Mouse (Mus musculus): ENCODE results near the gene Aox1. TPM values are rescaled to one million over a fixed set of nuclear protein-coding genes. Genes with fewer than 3 reads are reported as not detected.
"Not testable (repeated sequence)": the region's sequence is repeated elsewhere in the genome, so short reads cannot be mapped to it uniquely, and the experiment has no call there.

The Aox1 gene
- polyA plus RNA-seq, 1 experiment from 2014 or later = 0.36 TPM

DNA sequence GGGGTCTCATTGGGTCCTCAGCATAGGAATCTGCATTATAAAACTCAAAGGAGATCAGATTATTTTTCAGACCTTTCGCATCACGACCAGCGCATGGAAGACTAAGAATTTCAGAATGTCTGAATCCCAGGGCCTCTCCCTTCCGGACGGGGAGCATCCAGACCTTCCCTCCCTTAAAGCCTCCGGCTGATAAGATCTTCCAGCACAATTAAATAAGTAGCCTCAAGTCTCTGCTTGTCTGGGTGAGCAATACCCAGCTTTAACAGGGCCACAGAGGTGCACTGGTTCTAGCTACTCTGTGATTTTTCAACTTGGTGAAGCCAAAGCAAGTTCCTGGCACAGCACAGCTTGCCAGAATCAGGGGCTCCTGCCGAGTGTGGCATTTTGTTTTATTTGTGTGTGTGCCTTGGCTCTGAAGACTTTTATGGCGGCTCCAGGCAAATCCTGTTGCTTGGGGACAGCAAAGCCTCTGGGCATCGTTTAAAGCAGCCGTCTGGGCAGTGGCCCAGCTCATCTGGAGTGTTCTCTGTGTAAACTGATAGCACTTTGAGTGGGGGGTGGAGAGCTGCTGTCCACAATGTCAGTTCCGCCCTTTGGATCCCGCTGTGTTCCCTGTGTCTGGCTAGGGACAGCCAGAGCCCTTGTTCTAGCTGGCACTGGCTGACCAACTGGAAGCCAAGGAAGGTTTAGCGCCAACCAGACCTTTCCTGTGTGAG lies 583 bp downstream of the Aox1 start:
- peak; percentile 80 for ATAC-seq (ENCODE audit: low FRiP score, low TSS enrichment)
- no peak overlapping the region for H3K27ac ChIP-seq (ENCODE audit: low read length)

GRCm38 (mm10) chr1:58031160-58031769 lies 1.5 kb downstream of the Aox1 start:
- Histone ChIP-seq H3K4me3 (ENCODE audit: low read length) (no peak overlapping the region), H3K9ac (replicated peaks; ENCODE audit: low read length) (no peak overlapping the region), H3K4me2 (replicated peaks; ENCODE audit: low read depth, low read length) (no peak overlapping the region), H3K36me3 (ENCODE audit: insufficient read depth, low read length) (no peaks in the 10 kb centered on the region), H3K27me3 (ENCODE audit: insufficient read depth, low read length) (no peaks in the 10 kb centered on the region), H3K4me1 (ENCODE audit: insufficient read depth, low read length) (peaks cover 13% of the 10 kb centered on the region; the same call in 1 of the 2 replicates), H3K27ac (ENCODE audit: low read length) (no peak overlapping the region), H3K9me3 (ENCODE audit: low read length) (no peaks in the 10 kb centered on the region)
- WGBS = 67% methylated on average over 10 of the region's 10 CpGs
- ATAC-seq (ENCODE audit: low FRiP score, low TSS enrichment) = peak; percentile 47; the same call in 1 of the 2 replicates

More for the DNA sequence above, 583 bp downstream of the Aox1 start:
- peak overlapping the region; percentile 40 for H3K4me3 ChIP-seq (ENCODE audit: low read length)
- H3K9me3 ChIP-seq (ENCODE audit: low read length) = no peaks in the 10 kb centered on the region
- H3K4me2 ChIP-seq (replicated peaks; ENCODE audit: low read depth, low read length) = peak overlapping the region; percentile 68
- H3K27me3 ChIP-seq (ENCODE audit: insufficient read depth, low read length) = no peaks in the 10 kb centered on the region
- peaks cover 13% of the 10 kb centered on the region; the same call in 1 of the 2 replicates for H3K4me1 ChIP-seq (ENCODE audit: insufficient read depth, low read length)
- peak overlapping the region; percentile 52 for H3K9ac ChIP-seq (replicated peaks; ENCODE audit: low read length)
- no peaks in the 10 kb centered on the region for H3K36me3 ChIP-seq (ENCODE audit: insufficient read depth, low read length)
- WGBS = 15% methylated on average over 13 of the region's 13 CpGs

- H3K27ac ChIP-seq (ENCODE audit: low read length); H3K27me3 ChIP-seq (ENCODE audit: insufficient read depth, low read length); H3K9ac ChIP-seq (replicated peaks; ENCODE audit: low read length); H3K36me3 ChIP-seq (ENCODE audit: insufficient read depth, low read length); H3K4me1 ChIP-seq (ENCODE audit: insufficient read depth, low read length); H3K4me3 ChIP-seq (ENCODE audit: low read length); ATAC-seq (ENCODE audit: low FRiP score, low TSS enrichment); H3K9me3 ChIP-seq (ENCODE audit: low read length); H3K4me2 ChIP-seq (replicated peaks; ENCODE audit: low read depth, low read length): not testable (repeated sequence)
- WGBS = 90% methylated on average over 9 of the region's 9 CpGs
Observed at GRCm38 (mm10) chr1:58037306-58037705, 7.6 kb downstream of the Aox1 start.

DNA sequence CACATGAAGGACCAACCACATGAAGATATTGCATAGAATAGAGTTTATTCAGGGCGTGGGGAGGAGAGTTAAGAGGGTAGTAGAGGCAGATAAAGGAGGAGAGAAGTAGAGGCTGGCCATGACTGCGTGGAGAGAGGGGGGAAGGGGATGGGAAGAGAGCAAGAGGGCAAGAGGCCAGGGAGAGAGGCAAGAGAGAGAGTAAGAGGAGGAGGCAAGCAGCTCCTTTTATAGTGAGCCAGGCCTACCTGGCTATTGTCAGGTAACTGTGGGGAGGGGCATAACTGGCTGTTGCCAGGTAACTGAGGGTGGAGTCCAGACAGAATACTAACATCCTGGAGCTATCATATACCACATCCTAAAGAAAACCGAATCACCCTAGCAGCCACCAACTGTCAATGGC lies 15.3 kb downstream of the Aox1 start:
- ATAC-seq (ENCODE audit: low FRiP score, low TSS enrichment) = no peak
- H3K36me3 ChIP-seq (ENCODE audit: insufficient read depth, low read length) = no peaks in the 10 kb centered on the region
- H3K4me2 ChIP-seq (replicated peaks; ENCODE audit: low read depth, low read length) = no peak overlapping the region
- H3K9me3 ChIP-seq (ENCODE audit: low read length) = no peaks in the 10 kb centered on the region
- H3K9ac ChIP-seq (replicated peaks; ENCODE audit: low read length) = no peak overlapping the region
- no peak overlapping the region for H3K27ac ChIP-seq (ENCODE audit: low read length)
- H3K4me3 ChIP-seq (ENCODE audit: low read length) = no peak overlapping the region
- H3K27me3 ChIP-seq (ENCODE audit: insufficient read depth, low read length) = no peaks in the 10 kb centered on the region
- WGBS = 59% methylated on average over 3 of the region's 3 CpGs
- H3K4me1 ChIP-seq (ENCODE audit: insufficient read depth, low read length) = no peaks in the 10 kb centered on the region

GRCm38 (mm10) chr1:58045546-58045945 lies 15.8 kb downstream of the Aox1 start:
- Histone ChIP-seq H3K27ac (ENCODE audit: low read length) (no peak overlapping the region), H3K4me3 (ENCODE audit: low read length) (no peak overlapping the region), H3K4me1 (ENCODE audit: insufficient read depth, low read length) (no peaks in the 10 kb centered on the region), H3K9ac (replicated peaks; ENCODE audit: low read length) (no peak overlapping the region), H3K36me3 (ENCODE audit: insufficient read depth, low read length) (no peaks in the 10 kb centered on the region), H3K4me2 (replicated peaks; ENCODE audit: low read depth, low read length) (no peak overlapping the region), H3K27me3 (ENCODE audit: insufficient read depth, low read length) (no peaks in the 10 kb centered on the region), H3K9me3 (ENCODE audit: low read length) (no peaks in the 10 kb centered on the region)
- 79% methylated on average over 5 of the region's 5 CpGs for WGBS
- no peak for ATAC-seq (ENCODE audit: low FRiP score, low TSS enrichment)

GRCm38 (mm10) chr1:58046721-58047290 lies 17.1 kb downstream of the Aox1 start:
- H3K9me3 ChIP-seq (ENCODE audit: low read length) = no peaks in the 10 kb centered on the region
- no peaks in the 10 kb centered on the region for H3K4me1 ChIP-seq (ENCODE audit: insufficient read depth, low read length)
- no peak for ATAC-seq (ENCODE audit: low FRiP score, low TSS enrichment)
- no peak overlapping the region for H3K9ac ChIP-seq (replicated peaks; ENCODE audit: low read length)
- no peaks in the 10 kb centered on the region for H3K27me3 ChIP-seq (ENCODE audit: insufficient read depth, low read length)
- H3K27ac ChIP-seq (ENCODE audit: low read length) = no peak overlapping the region
- 59% methylated on average over 3 of the region's 3 CpGs for WGBS
- H3K4me2 ChIP-seq (replicated peaks; ENCODE audit: low read depth, low read length) = no peak overlapping the region
- H3K4me3 ChIP-seq (ENCODE audit: low read length) = no peak overlapping the region
- no peaks in the 10 kb centered on the region for H3K36me3 ChIP-seq (ENCODE audit: insufficient read depth, low read length)

GRCm38 (mm10) chr1:58049126-58049525 lies 19.4 kb downstream of the Aox1 start:
- Histone ChIP-seq H3K27ac (ENCODE audit: low read length) (no peak overlapping the region), H3K4me1 (ENCODE audit: insufficient read depth, low read length) (no peaks in the 10 kb centered on the region), H3K36me3 (ENCODE audit: insufficient read depth, low read length) (no peaks in the 10 kb centered on the region), H3K27me3 (ENCODE audit: insufficient read depth, low read length) (no peaks in the 10 kb centered on the region), H3K4me3 (ENCODE audit: low read length) (no peak overlapping the region), H3K9me3 (ENCODE audit: low read length) (no peaks in the 10 kb centered on the region), H3K4me2 (replicated peaks; ENCODE audit: low read depth, low read length) (no peak overlapping the region), H3K9ac (replicated peaks; ENCODE audit: low read length) (no peak overlapping the region)
- ATAC-seq (ENCODE audit: low FRiP score, low TSS enrichment) = no peak
- 90% methylated on average over 5 of the region's 5 CpGs for WGBS

DNA sequence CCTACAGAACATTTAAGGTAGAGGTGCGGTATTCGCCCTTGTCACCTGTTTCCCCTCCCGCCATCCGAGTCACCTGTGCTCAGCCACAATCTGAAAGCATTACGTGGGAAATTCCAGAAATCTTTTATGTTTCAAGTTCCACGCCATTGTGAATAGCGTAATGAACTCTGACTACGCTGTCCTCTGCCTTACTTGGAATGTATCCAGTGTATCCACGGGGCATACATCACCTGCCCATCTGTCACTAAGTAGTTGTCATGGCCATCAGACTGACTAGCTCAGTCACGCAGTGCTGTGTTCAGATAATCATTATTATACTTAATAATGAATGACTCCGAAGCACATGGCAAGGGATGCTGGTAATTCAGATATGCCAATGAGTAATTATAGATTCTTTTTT lies 25.9 kb downstream of the Aox1 start:
- 0 out of 2 replicates have a peak, but pooled peaks cover 2% of the 10 kb centered on the region for H3K4me1 ChIP-seq (ENCODE audit: insufficient read depth, low read length)
- no peaks in the 10 kb centered on the region for H3K9me3 ChIP-seq (ENCODE audit: low read length)
- H3K4me2 ChIP-seq (replicated peaks; ENCODE audit: low read depth, low read length) = no peak overlapping the region
- H3K9ac ChIP-seq (replicated peaks; ENCODE audit: low read length) = no peak overlapping the region
- H3K27me3 ChIP-seq (ENCODE audit: insufficient read depth, low read length) = no peaks in the 10 kb centered on the region
- H3K4me3 ChIP-seq (ENCODE audit: low read length) = no peak overlapping the region
- no peak overlapping the region for H3K27ac ChIP-seq (ENCODE audit: low read length)
- 92% methylated on average over 11 of the region's 11 CpGs for WGBS
- ATAC-seq (ENCODE audit: low FRiP score, low TSS enrichment) = no peak
- no peaks in the 10 kb centered on the region for H3K36me3 ChIP-seq (ENCODE audit: insufficient read depth, low read length)

DNA sequence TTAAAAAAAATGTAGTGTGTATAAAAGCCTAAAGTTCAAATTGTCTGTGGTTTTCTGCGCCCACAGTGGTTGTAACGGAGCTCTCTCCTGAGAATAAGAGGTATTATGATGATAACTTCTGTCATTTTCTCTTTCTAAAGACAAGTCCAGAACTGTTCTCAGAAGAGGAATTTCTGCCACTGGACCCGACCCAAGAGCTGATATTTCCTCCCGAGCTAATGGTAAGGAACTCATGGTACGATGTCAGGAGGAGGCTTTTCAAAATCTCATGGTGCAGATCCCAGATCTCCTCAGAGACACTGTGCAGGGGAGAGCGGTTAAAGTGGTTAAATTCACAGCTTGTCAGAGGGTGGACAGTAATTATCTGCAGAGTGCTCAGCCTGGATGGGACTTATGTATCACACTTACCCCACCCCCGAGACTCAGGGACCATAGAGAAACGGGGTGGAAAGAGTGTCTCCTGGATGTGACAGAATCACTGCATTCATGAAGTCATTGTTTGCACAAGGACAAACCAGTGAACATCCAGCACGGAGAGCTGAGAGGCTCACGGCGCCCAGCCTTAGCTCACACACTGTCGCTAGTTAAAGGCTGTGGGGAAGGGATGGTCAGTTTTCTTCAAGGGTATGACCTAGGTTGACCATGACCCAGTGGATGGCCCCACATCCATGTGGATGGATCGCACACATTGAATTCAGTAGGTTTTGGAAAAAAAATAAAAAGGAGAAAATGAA lies 26.5 kb downstream of the Aox1 start:
- H3K27ac ChIP-seq (ENCODE audit: low read length) = no peak overlapping the region
- no peak for ATAC-seq (ENCODE audit: low FRiP score, low TSS enrichment)
- H3K27me3 ChIP-seq (ENCODE audit: insufficient read depth, low read length) = no peaks in the 10 kb centered on the region
- H3K36me3 ChIP-seq (ENCODE audit: insufficient read depth, low read length) = no peaks in the 10 kb centered on the region
- 76% methylated on average over 13 of the region's 13 CpGs for WGBS
- no peak overlapping the region for H3K4me2 ChIP-seq (replicated peaks; ENCODE audit: low read depth, low read length)
- no peak overlapping the region for H3K4me3 ChIP-seq (ENCODE audit: low read length)
- no peaks in the 10 kb centered on the region for H3K9me3 ChIP-seq (ENCODE audit: low read length)
- H3K4me1 ChIP-seq (ENCODE audit: insufficient read depth, low read length) = 0 out of 2 replicates have a peak, but pooled peaks cover 2% of the 10 kb centered on the region
- no peak overlapping the region for H3K9ac ChIP-seq (replicated peaks; ENCODE audit: low read length)

Data from kidney, embryonic 16.5 days (tissue).